Mouse (Mus musculus) spleen, adult 2 months (tissue): ENCODE measurements around the gene Naaa.

Source experiments
- CTCF ChIP-seq: fragments of 200-500 bp; IDR thresholded peaks from 2 replicates; pipeline ENCODE4 v1.5.1; 2011; ENCODE audit warnings: mild to moderate bottlenecking, inconsistent platforms; ENCODE audit not compliant: insufficient read depth, insufficient read length, insufficient replicate concordance; ENCODE audit errors: extremely low read depth
- POLR2A ChIP-seq: fragments of 200-500 bp; IDR thresholded peaks from 2 replicates; pipeline ENCODE4 v1.6.1; 2011; ENCODE audit warnings: low read depth, low read length, inconsistent platforms

GRCm38 (mm10) chr5:92278942-92279537, 1.1 kb upstream of the Naaa start:
- no peak for TF ChIP-seq CTCF
- TF ChIP-seq POLR2A: no peak
